In the genomic region with DNA sequence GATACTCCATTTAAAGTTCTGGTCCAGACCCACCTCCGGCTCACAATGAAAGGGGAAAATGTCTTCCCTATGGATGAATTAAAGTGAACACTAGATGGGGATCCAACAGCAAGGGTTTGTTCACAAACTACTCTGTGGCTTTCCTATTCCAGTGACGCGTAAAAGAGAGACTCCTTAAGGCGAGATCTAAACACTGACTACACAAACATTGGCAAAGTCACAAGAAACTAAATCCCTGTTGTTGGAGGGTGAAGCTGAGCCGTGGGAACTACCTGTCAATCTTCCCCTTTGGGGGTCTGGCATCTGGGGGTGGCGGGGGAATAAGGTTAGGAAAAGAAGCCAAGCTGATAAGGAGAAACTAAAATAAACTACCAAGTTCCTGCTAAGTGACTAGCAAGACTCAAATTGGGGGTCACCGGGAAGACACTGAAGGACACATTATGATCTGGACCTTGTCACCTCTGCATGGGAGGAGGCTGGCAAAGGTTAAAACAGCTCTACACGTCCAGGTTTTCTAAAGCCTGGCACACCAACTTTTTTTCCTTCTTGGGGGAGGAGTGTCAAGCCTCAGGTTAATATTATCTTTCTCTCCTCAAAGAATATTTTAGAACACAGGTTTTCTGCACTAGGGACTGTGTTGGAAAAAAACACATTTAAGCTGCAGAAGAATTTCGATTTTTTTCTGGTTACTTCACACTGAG, we compare ENCODE assay signal across 11 mouse cellular contexts. TPM values are rescaled to one million over a fixed set of nuclear protein-coding genes. Genes with fewer than 3 reads are reported as not detected.
A peak's percentile ranks its signal among the peaks of the same experiment; 100 is the strongest.
DNase-seq lines count a peak whose midpoint lies in the region; ATAC-seq and TF ChIP-seq lines count a peak whose summit lies in the region.
"Had no signal": no experiment of that assay in that cellular context is flagged by ENCODE, and none has a peak within 500 bp of the region (broad histone marks: within the 10 kb centered on the region; RNA-seq: fewer than 3 reads in every experiment).

No protein-coding gene starts in this region.

- peaks cover 69% of the 10 kb centered on the region for H3K36me3 ChIP-seq in E14TG2a.4 (ENCODE audit: insufficient read depth, low read length)
- H3K36me3 ChIP-seq in hindbrain, embryonic 13.5 days, result no peaks in the 10 kb centered on the region
- H3K36me3 ChIP-seq in limb, embryonic 12.5 days, result peaks cover 7% of the 10 kb centered on the region
- H3K36me3 ChIP-seq: liver, embryonic 13.5 days had no signal

- no peak for TF ChIP-seq CTCF in E14TG2a.4 (conservative IDR thresholded peaks at IDR 0.05; ENCODE audit: low read length)
- no peak for TF ChIP-seq CTCF in brain, embryonic 14.5 days (IDR thresholded peaks at IDR 0.05; ENCODE audit: borderline replicate concordance, extremely low read depth, insufficient read depth, insufficient read length)

- peak overlapping the region; percentile 46 for H3K4me2 ChIP-seq in hindbrain, embryonic 13.5 days
- peak overlapping the region; percentile 79 for H3K4me2 ChIP-seq in limb, embryonic 12.5 days
- H3K4me2 ChIP-seq: liver, embryonic 13.5 days had no signal

- no peak for ATAC-seq in hindbrain, embryonic 13.5 days (ENCODE audit: low FRiP score)
- no peak for ATAC-seq in limb, embryonic 12.5 days (ENCODE audit: insufficient number of reproducible peaks, insufficient read depth, low FRiP score, low TSS enrichment, low read depth)

- H3K27ac ChIP-seq in hindbrain, embryonic 13.5 days, result peak overlapping the region; percentile 71
- peak overlapping the region; percentile 63 for H3K27ac ChIP-seq in limb, embryonic 12.5 days
- H3K27ac ChIP-seq: liver, embryonic 13.5 days had no signal

- peak overlapping the region; percentile 43 for H3K9ac ChIP-seq in hindbrain, embryonic 13.5 days
- peak overlapping the region; percentile 61 for H3K9ac ChIP-seq in limb, embryonic 12.5 days (replicated peaks)
- H3K9ac ChIP-seq: liver, embryonic 13.5 days had no signal

- H3K4me3 ChIP-seq in E14TG2a.4 (replicated peaks; ENCODE audit: low read length), result peak overlapping the region; percentile 27
- H3K4me3 ChIP-seq in hindbrain, embryonic 13.5 days, result peak overlapping the region; percentile 29
- H3K4me3 ChIP-seq in limb, embryonic 12.5 days (replicated peaks), result peak overlapping the region; percentile 26
- H3K4me3 ChIP-seq: liver, embryonic 13.5 days had no signal

- H3K27me3 ChIP-seq in E14TG2a.4 (ENCODE audit: insufficient read depth, low read length), result no peaks in the 10 kb centered on the region
- peaks cover 45% of the 10 kb centered on the region for H3K27me3 ChIP-seq in hindbrain, embryonic 13.5 days
- H3K27me3 ChIP-seq in limb, embryonic 12.5 days, result peaks cover 11% of the 10 kb centered on the region; the same call in 1 of the 2 replicates

- H3K9me3 ChIP-seq in E14TG2a.4 (ENCODE audit: low read length), result no peaks in the 10 kb centered on the region
- no peaks in the 10 kb centered on the region for H3K9me3 ChIP-seq in hindbrain, embryonic 13.5 days
- H3K9me3 ChIP-seq in limb, embryonic 12.5 days, result no peaks in the 10 kb centered on the region
- H3K9me3 ChIP-seq: liver, embryonic 13.5 days had no signal

- 5% methylated on average over 9 of the region's 9 CpGs for WGBS in hindbrain, embryonic 13.5 days
- 12% methylated on average over 9 of the region's 9 CpGs for WGBS in limb, embryonic 12.5 days

- no peak for TF ChIP-seq POLR2A in brain, embryonic 14.5 days (IDR thresholded peaks at IDR 0.05; ENCODE audit: borderline replicate concordance, extremely low read depth, insufficient read depth, insufficient read length, poor library complexity, severe bottlenecking)

- peak; percentile 87 for DNase-seq in brain, embryonic 14.5 days (ENCODE audit: low read depth)
- DNase-seq in cerebellum, postnatal 36 days, result no peak
- no peak for DNase-seq in Muller cell, postnatal 12 days (ENCODE audit: inconsistent ontology term)
- DNase-seq in T-cell, adult 2 months (ENCODE audit: low spot score), result no peak
- DNase-seq in urinary bladder, adult 2 months (ENCODE audit: low spot score), result no peak
- DNase-seq: cerebellum, adult 2 months; heart, postnatal 36 days; liver, embryonic 13.5 days had no signal

- H3K4me1 ChIP-seq in E14TG2a.4 (replicated peaks; ENCODE audit: low read depth, low read length), result peaks cover 81% of the 10 kb centered on the region
- peaks cover 44% of the 10 kb centered on the region for H3K4me1 ChIP-seq in hindbrain, embryonic 13.5 days (replicated peaks)
- peaks cover 40% of the 10 kb centered on the region for H3K4me1 ChIP-seq in limb, embryonic 12.5 days (replicated peaks)
- H3K4me1 ChIP-seq: liver, embryonic 13.5 days had no signal

RNA-seq across cellular contexts. Expression of a gene that starts 6.3 kb away (rescaled TPM):
- polyA plus RNA-seq in brain, embryonic 14.5 days (2012; rRNA removed), result 23.3 TPM in 2 replicates
- polyA plus RNA-seq in hindbrain, embryonic 13.5 days (2015; fragmentation: Nextera tagmentation; extraction: Ambion mirVana), result 9.3 and 10.5 TPM in 2 replicates
- 17.9 and 22.3 TPM in 2 replicates for polyA plus RNA-seq in limb, embryonic 12.5 days (2016; fragmentation: Nextera tagmentation; extraction: Ambion mirVana)
- polyA plus RNA-seq in urinary bladder, adult 2 months (2012; rRNA removed), result 0.03 TPM in 2 replicates

Comparison
In these comparisons a context has a peak if more than half of its experiments do, and no peak if none do; other contexts are left out.
1. RNA of a gene that starts 6.3 kb away (polyA plus RNA-seq): 23.3 TPM in brain, embryonic 14.5 days, 17.9 to 22.3 TPM in limb, embryonic 12.5 days and 9.3 to 10.5 TPM in hindbrain, embryonic 13.5 days; 0.03 TPM in urinary bladder, adult 2 months; every median in the first group is over 10 times any median in the second.
2. Peak in every context shown above with its lines, with median percentiles within 50 percentile points of each other: H3K4me3 ChIP-seq.